Mouse (Mus musculus): ENCODE data around the gene Lpo.

Gene Lpo

DNA sequence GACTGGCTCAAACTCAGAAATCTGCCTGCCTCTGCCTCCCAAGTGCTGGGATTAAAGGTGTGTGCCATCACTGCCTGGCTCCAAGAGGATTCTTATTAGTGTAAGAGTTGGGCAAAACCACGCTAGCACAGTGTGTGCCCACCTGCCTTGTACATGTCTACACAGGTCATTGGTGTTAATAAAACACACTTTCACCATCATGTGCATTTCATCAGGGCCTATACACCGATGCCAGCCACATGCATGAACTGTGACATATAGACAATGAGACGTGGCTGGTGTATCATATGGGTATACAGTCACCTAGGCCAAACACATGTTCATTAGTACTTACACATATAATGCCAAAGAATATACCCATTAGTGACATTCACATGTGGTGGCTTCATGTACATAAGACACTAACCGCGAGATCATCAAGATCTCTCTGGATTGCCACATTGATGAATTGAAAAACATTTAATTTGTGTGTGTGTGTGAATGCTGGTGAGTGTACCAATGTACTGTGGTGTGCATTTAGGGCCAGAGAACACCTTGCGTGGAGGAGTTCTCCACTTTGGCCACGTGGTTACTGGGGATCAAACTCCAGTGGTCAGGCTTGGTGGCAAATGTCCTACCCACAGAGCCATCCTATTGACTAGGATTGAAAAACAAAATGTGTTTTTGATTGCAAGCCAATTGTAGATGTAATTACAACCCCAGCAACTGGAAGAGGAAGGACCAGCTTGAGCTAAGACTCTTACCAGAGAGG lies 69.8 kb downstream of the Lpo start:
- DNase-seq = peak; percentile 57 to 59

DNA sequence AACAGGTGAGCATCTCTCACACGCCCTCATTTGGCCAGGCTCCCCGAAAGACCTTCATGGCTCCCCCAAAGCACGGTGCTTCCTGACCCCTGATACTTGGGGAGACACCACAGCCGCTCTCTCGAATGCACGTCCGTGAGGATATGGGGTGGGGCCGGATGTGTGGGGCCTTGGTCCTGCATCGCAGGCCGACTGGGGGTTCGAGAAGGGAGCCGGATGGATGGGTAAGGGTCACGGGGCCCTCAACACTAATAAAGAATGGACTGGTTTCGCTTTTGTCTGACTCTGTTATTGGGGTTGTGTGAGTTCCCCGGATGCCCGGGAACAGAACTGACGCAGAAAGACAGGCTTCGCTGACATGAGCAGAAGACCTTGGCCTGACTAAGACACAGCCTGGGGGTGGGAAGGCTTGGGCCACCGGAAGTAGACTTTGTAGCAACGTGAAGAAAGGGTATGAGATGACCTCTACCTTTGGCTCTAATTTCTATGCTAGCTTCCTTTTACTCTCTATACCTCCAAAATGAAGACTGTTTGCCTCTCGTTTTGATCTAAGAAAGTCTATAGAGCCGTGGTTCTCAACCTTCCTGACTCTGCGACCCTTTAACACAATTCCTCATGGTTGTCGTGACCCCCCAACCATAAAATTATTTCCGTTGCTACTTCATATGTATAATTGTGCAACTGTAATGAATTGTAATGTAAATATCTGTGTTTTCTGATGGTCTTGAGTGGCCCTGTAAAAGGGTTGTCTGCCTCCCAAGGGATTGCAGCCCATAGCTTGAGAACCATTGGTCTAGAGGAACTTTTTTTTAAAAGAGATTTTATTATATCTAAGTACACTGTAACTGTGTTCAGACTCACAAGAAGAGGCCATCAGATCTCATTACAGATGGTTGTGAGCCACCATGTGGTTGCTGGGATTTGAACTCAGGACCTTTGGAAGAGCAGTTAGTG lies 70.8 kb downstream of the Lpo start:
- peak; percentile 80 to 82 for DNase-seq
